Mouse (Mus musculus) erythroblast, embryonic 14.5 days (primary cell): ENCODE results near the gene Adora1.

Experiments used
- GATA1 ChIP-seq: IDR thresholded peaks from 2 replicates; pipeline ENCODE4 v1.6.1; 2012; ENCODE audit warnings: low read length, inconsistent platforms, mixed read lengths
- TAL1 ChIP-seq: IDR thresholded peaks from 3 replicates; pipeline ENCODE4 v1.6.1; 2012; ENCODE audit warnings: low read length, inconsistent platforms, mixed read lengths

- TF ChIP-seq TAL1 (no peak), GATA1 (no peak)
Observed at GRCm38 (mm10) chr1:134270026-134270425, 34.8 kb upstream of the Adora1 start.
